Mouse (Mus musculus) G1E (cell line): ENCODE measurements around the gene Krtap28-13. TPM values are rescaled to one million over a fixed set of nuclear protein-coding genes. Genes with fewer than 3 reads are reported as not detected.

ENCODE experiments used
- ATAC-seq: 2 replicates; pipeline ENCODE4 v1.8.0; 2016; ENCODE audit warnings: mild to moderate bottlenecking; ENCODE audit not compliant: insufficient number of reproducible peaks, poor library complexity, low FRiP score, severe bottlenecking; ENCODE audit errors: extremely low read depth
- DNase-seq: peaks from one replicate; pipeline ENCODE4 v3.0.0; 2012; ENCODE audit warnings: low spot score
- H3K27me3 ChIP-seq: 2 replicates; pipeline ENCODE4 v1.6.1; 2012; ENCODE audit warnings: mild to moderate bottlenecking, low read length, inconsistent platforms; ENCODE audit not compliant: insufficient read depth
- H3K36me3 ChIP-seq: replicated peaks from 2 replicates; pipeline ENCODE3; 2012; ENCODE audit warnings: mild to moderate bottlenecking, inconsistent platforms
- H3K4me1 ChIP-seq: 2 replicates; pipeline ENCODE4 v1.6.1; 2012; ENCODE audit warnings: low read depth, low read length, inconsistent platforms, mixed read lengths; ENCODE audit not compliant: insufficient read depth
- H3K4me3 ChIP-seq: 2 replicates; pipeline ENCODE4 v1.5.1; 2012; ENCODE audit warnings: low read depth, mild to moderate bottlenecking, inconsistent platforms, low read length, moderate library complexity, mixed read lengths
- H3K9me3 ChIP-seq: replicated peaks from 2 replicates; pipeline ENCODE4 v1.6.1; 2012; ENCODE audit warnings: inconsistent platforms
- CTCF ChIP-seq: IDR thresholded peaks from 2 replicates; pipeline ENCODE4 v1.5.1; 2012; ENCODE audit warnings: low read depth, low read length, inconsistent platforms, mixed read lengths
- GATA1 ChIP-seq: IDR thresholded peaks from 2 replicates; pipeline ENCODE4 v1.6.1; 2012; ENCODE audit warnings: borderline replicate concordance, low read length, inconsistent platforms, mixed read lengths
- GATA2 ChIP-seq: IDR thresholded peaks from 2 replicates; pipeline ENCODE4 v1.6.1; 2012; ENCODE audit warnings: low read depth, low read length, inconsistent platforms, borderline replicate concordance
- POLR2AphosphoS5 ChIP-seq: IDR thresholded peaks from 2 replicates; pipeline ENCODE4 v1.6.1; 2012; ENCODE audit warnings: low read depth, low read length, inconsistent platforms; ENCODE audit not compliant: insufficient replicate concordance
- TAL1 ChIP-seq: conservative IDR thresholded peaks from 2 replicates; pipeline ENCODE4 v1.6.1; 2012; ENCODE audit warnings: low read depth, low read length, inconsistent platforms, mixed read lengths
- polyA plus RNA-seq: library from polyadenylated mRNA; stranded (reverse); fragments of >175 nt; gene quantifications from 2 replicates; pipeline ENCODE4 v1.2.3, GENCODE M21; 2012
- total RNA-seq, 2 experiments: library from RNA; stranded (forward) in 1 of 2; stranded (reverse) in 1 of 2; fragments of 200-1000 nt in 1 of 2; fragments of >200 nt in 1 of 2; fragmentation: Nextera tagmentation in 1 of 2; gene quantifications; 2 replicates each; pipeline ENCODE4 v1.2.3; 2014 to 2017

The Krtap28-13 gene
- total and polyA plus RNA-seq, 3 experiments: 0.33 TPM; not detected in 2

GRCm38 (mm10) chr1:83059278-83059677, 1.5 kb upstream of the Krtap28-13 start, which contains the start of gene A030005K14Rik:
Gene A030005K14Rik, minus strand, starts transcription at chr1:83059378.
- H3K4me1 ChIP-seq: no peaks in the 10 kb centered on the region
- TF ChIP-seq GATA2 (no peak), TAL1 (no peak), GATA1 (no peak), POLR2AphosphoS5 (no peak), CTCF (no peak)
- ATAC-seq: no peak

GRCm38 (mm10) chr1:83064851-83065250, 4.1 kb downstream of the Krtap28-13 start:
- H3K9me3 ChIP-seq: no peaks in the 10 kb centered on the region
- DNase-seq (peak; percentile 29), ATAC-seq (no peak; the same call in 1 of the 2 replicates)
- TF ChIP-seq CTCF (no peak), GATA2 (no peak), TAL1 (no peak), GATA1 (no peak), POLR2AphosphoS5 (no peak)
- no peak overlapping the region for H3K4me3 ChIP-seq
- no peaks in the 10 kb centered on the region for H3K36me3 ChIP-seq
- no peaks in the 10 kb centered on the region for H3K4me1 ChIP-seq
- H3K27me3 ChIP-seq: peaks cover 9% of the 10 kb centered on the region

More at GRCm38 (mm10) chr1:83059278-83059677, 1.5 kb upstream of the Krtap28-13 start, which contains the start of gene A030005K14Rik:
- Histone ChIP-seq H3K27me3 (peaks cover 5% of the 10 kb centered on the region), H3K4me3 (no peak within 1 kb of the TSS), H3K36me3 (no peaks in the 10 kb centered on the region), H3K9me3 (no peaks in the 10 kb centered on the region)
- no peak for DNase-seq

- H3K9me3 ChIP-seq: no peaks in the 10 kb centered on the region
- ATAC-seq (no peak), DNase-seq (no peak)
- H3K27me3 ChIP-seq: peaks cover 9% of the 10 kb centered on the region
- TF ChIP-seq CTCF (no peak), GATA1 (no peak), GATA2 (no peak), POLR2AphosphoS5 (no peak), TAL1 (no peak)
- H3K36me3 ChIP-seq: no peaks in the 10 kb centered on the region
- H3K4me3 ChIP-seq: no peak overlapping the region
- no peaks in the 10 kb centered on the region for H3K4me1 ChIP-seq
Measured at GRCm38 (mm10) chr1:83066577-83066976, 5.8 kb downstream of the Krtap28-13 start.

GRCm38 (mm10) chr1:83067205-83067604, 6.5 kb downstream of the Krtap28-13 start:
- no peak for TF ChIP-seq CTCF
- TF ChIP-seq POLR2AphosphoS5: no peak
- TF ChIP-seq TAL1: no peak
- no peak for TF ChIP-seq GATA1
- no peak for TF ChIP-seq GATA2

GRCm38 (mm10) chr1:83075526-83076189, 14.9 kb downstream of the Krtap28-13 start:
- H3K9me3 ChIP-seq: no peaks in the 10 kb centered on the region
- peaks cover 2% of the 10 kb centered on the region for H3K27me3 ChIP-seq
- H3K36me3 ChIP-seq: no peaks in the 10 kb centered on the region
- ATAC-seq: no peak
- H3K4me1 ChIP-seq: no peaks in the 10 kb centered on the region
- DNase-seq: no peak
- TF ChIP-seq GATA1 (no peak), TAL1 (no peak), POLR2AphosphoS5 (no peak), GATA2 (no peak)
- H3K4me3 ChIP-seq: no peak overlapping the region

More at GRCm38 (mm10) chr1:83067205-83067604, 6.5 kb downstream of the Krtap28-13 start:
- Histone ChIP-seq H3K4me1 (no peaks in the 10 kb centered on the region), H3K27me3 (peaks cover 9% of the 10 kb centered on the region), H3K9me3 (no peaks in the 10 kb centered on the region), H3K36me3 (no peaks in the 10 kb centered on the region), H3K4me3 (no peak overlapping the region)
- DNase-seq (no peak), ATAC-seq (no peak)

- no peak overlapping the region for H3K4me3 ChIP-seq
- no peaks in the 10 kb centered on the region for H3K4me1 ChIP-seq
- TF ChIP-seq TAL1 (no peak), CTCF (peak; percentile 93), GATA2 (no peak), POLR2AphosphoS5 (no peak)
- DNase-seq: peak; percentile 30
- H3K9me3 ChIP-seq: no peaks in the 10 kb centered on the region
- no peaks in the 10 kb centered on the region for H3K36me3 ChIP-seq
- H3K27me3 ChIP-seq: peaks cover 2% of the 10 kb centered on the region
- peak; percentile 45; the same call in 1 of the 2 replicates for ATAC-seq
Measured at GRCm38 (mm10) chr1:83076190-83076917, 15.6 kb downstream of the Krtap28-13 start.
